Mouse (Mus musculus): Measurements from ENCODE around the gene S100a3.

DNA sequence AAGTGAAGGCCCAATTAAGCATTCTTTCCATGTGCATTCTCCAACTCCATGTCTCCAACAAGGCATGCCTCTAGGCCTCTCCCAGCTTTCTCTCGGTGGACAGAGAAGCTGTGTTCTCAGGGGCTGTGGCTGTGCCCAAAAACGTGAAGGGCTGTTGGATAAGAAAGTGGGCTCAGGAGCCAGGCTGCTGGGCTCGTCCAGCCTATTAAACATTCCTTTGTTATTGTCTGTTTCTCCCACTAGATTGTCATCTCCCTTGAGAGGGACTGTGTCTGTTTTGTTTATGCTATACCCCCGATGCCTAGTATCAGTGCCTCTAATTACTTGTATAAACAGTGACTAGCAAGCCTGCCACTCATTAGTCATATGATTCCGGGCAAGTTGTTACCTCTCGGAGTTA lies 37.4 kb downstream of the S100a3 start:
- no peak for TF ChIP-seq HCFC1 (IDR thresholded peaks at IDR 0.05; ENCODE audit: borderline replicate concordance, insufficient read depth, low read length)
- no peak for TF ChIP-seq ZC3H11A (IDR thresholded peaks at IDR 0.05; ENCODE audit: borderline replicate concordance, low read depth, low read length)
- TF ChIP-seq MAFK (IDR thresholded peaks at IDR 0.05; ENCODE audit: insufficient read depth, low read depth, low read length) = no peak
- no peak for TF ChIP-seq CHD2 (IDR thresholded peaks at IDR 0.05; ENCODE audit: low read depth, low read length)
- no peak for TF ChIP-seq ZNF384 (IDR thresholded peaks at IDR 0.05; ENCODE audit: low read depth, low read length)
